Mouse (Mus musculus): ENCODE data around the gene Lonrf2.
A peak's percentile ranks its signal among the peaks of the same experiment; 100 is the strongest.

Lonrf2 gene

DNA sequence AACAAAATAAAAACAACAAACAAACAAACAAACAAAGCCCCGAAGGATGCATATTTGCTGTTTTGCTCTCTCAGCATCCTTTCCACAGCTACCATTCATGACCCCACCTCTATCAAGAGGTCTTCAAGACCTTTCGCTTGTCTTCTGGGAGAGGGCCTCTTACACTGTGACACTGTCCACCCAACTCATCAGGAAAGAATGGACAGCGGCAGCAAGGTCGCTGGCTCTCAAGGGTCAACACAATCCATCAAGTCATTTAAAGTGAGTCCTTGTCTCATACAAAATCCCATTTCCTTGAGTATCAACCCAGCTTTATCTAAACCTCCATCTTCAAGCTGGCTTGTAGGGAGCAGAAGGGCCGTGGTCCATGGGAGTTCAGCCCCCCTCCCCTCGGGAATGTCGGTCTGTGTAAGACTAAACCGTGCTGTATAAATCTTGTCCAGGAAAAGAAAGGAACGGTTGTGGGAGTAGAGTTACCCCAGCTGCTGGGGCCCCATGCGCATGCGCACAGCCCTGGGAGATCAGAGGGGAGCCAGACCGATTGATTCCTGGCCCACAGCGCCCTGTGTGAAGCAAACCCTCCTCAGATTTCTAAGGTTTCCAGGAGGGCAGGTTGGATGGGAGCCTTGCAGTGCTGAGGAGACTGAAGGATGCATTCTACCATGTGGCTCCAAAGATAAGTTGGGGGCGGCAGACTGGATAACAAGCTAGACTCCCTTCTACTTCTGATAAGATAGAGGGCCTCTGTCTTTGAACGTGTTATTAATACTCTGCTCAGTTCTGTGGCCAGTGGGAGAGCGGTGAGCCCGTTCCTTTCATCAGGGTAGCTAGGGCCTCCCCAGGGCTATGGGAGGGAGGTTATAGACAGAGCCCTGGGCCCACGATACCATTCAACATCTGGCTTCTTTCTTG, 69.6 kb downstream of the Lonrf2 start:
- peak; percentile 50 to 59 for DNase-seq

DNA sequence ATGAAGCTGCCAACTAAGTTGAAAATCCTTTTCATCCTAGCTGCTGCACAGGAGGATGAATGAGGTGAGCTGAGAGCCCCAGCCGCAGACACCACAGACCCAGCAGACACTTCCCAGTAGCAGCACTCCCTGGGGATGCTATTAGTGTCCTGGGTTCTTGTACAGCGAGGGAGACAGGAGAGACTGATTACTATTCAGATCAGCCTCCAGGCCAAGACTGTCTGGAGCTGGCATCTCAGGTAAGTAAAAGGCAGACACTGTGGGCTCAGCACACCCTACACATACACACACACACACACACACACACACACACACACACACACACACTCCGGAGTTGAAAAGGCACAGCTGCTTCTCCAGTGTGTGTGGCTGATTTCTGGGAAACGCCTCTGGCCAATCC, 70.3 kb downstream of the Lonrf2 start:
- DNase-seq: no peak

DNA sequence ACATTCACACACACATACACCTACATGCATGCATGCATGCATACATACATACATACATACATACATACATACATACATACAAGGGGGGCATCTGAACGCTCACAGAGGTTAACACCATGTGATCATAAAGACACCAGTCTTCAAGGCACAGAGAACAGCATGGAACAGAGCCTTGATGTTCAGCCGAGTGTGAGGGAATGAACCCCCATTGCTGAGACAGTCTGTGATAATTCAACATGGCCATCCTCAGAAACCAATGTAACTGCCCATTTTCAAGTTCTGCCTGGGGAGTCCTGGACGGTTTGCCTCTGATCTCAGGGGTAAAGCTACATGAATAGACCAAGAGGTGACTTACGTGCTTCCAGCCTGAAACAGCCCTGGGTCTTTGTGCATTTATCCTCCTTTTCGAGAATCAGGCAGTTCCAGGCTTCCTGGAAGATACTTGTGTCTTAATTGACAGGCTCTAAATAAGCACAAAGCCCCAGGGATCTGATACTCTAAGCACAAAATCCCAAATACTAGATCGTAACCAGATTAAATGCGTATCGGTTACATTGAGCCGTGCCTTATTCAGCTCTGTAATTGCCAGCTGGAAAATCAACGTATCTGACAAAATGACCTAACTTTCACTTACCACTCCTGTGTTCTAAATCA, 72.4 kb downstream of the Lonrf2 start:
- peak; percentile 51 to 57 for DNase-seq

DNA sequence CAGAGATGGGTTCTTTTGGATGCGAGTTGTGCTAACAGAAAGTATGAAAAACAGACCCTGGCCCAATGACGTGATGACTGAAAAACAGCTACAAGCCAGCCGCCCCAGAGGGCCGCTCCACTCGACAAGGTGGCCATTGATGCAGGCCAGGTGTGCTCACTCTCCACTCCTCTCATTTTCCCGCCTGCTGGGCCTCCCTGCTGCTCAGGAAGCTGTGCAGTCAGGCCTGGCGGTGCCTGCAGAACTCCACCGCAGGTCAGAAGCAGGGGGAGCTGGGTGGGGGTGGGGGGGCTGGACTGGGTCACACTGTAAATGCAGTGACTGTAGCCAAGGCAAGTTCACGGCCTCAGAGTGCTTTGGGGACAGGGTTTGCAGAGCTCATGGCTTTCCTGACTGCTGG, 76.1 kb downstream of the Lonrf2 start:
- DNase-seq: peak in 1 of 2 experiments; percentile 41

DNA sequence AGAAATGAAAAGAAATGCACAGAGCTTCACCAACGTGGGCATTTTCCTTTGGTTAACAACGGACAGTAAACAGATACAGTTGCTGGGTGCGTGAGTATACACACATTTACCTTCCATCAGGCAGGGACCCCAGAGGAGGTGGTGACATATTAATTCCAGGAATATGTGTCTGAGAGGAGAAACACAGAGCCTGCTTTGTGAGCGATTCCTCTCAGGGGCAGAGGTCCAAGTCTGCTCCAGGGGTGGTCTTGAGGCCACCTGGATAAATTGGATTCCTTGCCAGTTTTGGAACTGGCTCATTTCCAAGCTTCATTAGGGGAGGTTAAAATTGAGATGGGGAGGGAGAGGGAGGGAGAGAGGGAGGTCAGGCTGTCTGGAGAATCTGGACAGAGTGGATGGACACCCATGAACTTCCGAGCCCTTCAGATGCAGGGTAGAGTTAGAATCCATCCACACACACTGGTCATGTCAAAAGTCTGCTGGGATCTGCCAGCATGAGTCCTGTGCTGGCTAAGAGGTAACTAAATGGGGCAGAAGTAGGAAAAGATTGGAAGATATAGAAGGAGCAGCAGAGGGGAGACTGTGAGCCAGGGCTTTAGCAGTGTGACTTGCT, 78.6 kb downstream of the Lonrf2 start:
- peak; percentile 95 for DNase-seq

DNA sequence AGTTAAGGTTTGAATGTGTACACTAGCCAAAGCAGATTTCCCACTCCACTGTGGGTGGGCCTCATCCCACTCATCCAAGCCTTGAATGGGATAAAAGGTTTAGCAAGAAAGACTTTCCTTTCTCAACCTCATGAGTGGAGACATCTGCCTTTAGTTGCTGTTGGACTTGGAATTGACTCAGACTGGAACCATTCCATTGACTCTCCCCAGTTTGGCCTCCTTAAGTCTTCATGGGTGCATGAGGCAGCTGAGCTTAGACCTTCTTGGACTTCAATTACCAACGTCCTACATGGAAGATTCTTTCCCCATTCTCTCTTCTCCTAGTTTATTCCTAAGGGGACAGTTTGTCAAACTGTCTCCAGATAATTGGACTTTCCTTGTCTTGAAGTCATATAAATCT, 92.6 kb downstream of the Lonrf2 start:
- DNase-seq: no peak
